Mouse (Mus musculus) liver, postnatal 0 days (tissue): ENCODE data around the gene Pecam1. TPM values are rescaled to one million over a fixed set of nuclear protein-coding genes. Genes with fewer than 3 reads are reported as not detected.
"Not testable (repeated sequence)": the region's sequence is repeated elsewhere in the genome, so short reads cannot be mapped to it uniquely, and the experiment has no call there.

Source experiments
- ATAC-seq: fragments of 200-750 bp; cut with Nextera tagmentation; 2 replicates; pipeline ENCODE4 v1.8.0; 2017; ENCODE audit warnings: mild to moderate bottlenecking, moderate library complexity
- DNase-seq: peaks from one replicate; pipeline ENCODE4 v3.0.0-alpha.2; 2016
- H3K27ac ChIP-seq: fragments of 300-500 bp; sonication (generic); 2 replicates; pipeline ENCODE4 v1.5.1; 2014; ENCODE audit warnings: antibody characterized with exemption, moderate library complexity, mild to moderate bottlenecking, low read depth
- H3K27me3 ChIP-seq: fragments of 300-500 bp; sonication (generic); 2 replicates; pipeline ENCODE4 v1.6.1; 2014; ENCODE audit warnings: low read length, control low read depth, mixed read lengths; ENCODE audit not compliant: insufficient read depth
- H3K36me3 ChIP-seq: fragments of 300-500 bp; sonication (generic); replicated peaks from 2 replicates; pipeline ENCODE4 v1.6.1; 2014; ENCODE audit warnings: mild to moderate bottlenecking, control low read depth, low read length, moderate library complexity, mixed read lengths; ENCODE audit not compliant: insufficient read depth
- H3K4me1 ChIP-seq: fragments of 300-500 bp; sonication (generic); 2 replicates; pipeline ENCODE4 v1.6.1; 2014; ENCODE audit warnings: antibody characterized with exemption, mild to moderate bottlenecking, control low read depth; ENCODE audit not compliant: insufficient read depth
- H3K4me2 ChIP-seq: fragments of 300-500 bp; sonication (generic); 2 replicates; pipeline ENCODE4 v1.6.1; 2014; ENCODE audit warnings: low read depth, mild to moderate bottlenecking, low read length, moderate library complexity, mixed read lengths
- H3K4me3 ChIP-seq: fragments of 300-500 bp; sonication (generic); 2 replicates; pipeline ENCODE4 v1.5.1; 2014; ENCODE audit warnings: low read depth, low read length
- H3K9ac ChIP-seq: fragments of 300-500 bp; sonication (generic); replicated peaks from 2 replicates; pipeline ENCODE4 v1.6.1; 2014; ENCODE audit warnings: mild to moderate bottlenecking, moderate library complexity
- H3K9me3 ChIP-seq: fragments of 300-500 bp; sonication (generic); 2 replicates; pipeline ENCODE4 v1.6.1; 2016; ENCODE audit warnings: mild to moderate bottlenecking, control low read depth, low read length, mixed read lengths
- CTCF ChIP-seq: sonication (generic); IDR thresholded peaks from 2 replicates; pipeline ENCODE4 v1.5.1; 2016; ENCODE audit warnings: antibody characterized with exemption, low read depth
- EP300 ChIP-seq: IDR thresholded peaks from 2 replicates; pipeline ENCODE4 v1.6.1; 2016; ENCODE audit warnings: antibody characterized with exemption, low read depth, mild to moderate bottlenecking
- WGBS: fragments of 180-500 bp; shearing (Covaris S2); extraction: QIAGEN DNeasy Blood & Tissue Kit; methylation state at CpG from one replicate; pipeline ENCODE4 v1.1.7; 2014; ENCODE audit not compliant: insufficient replicate concordance; 5-methylcytosine and 5-hydroxymethylcytosine counted together
- polyA plus RNA-seq: library from polyadenylated mRNA; unstranded; fragments of >200 nt; fragmentation: Nextera tagmentation; extraction: Ambion mirVana; gene quantifications from 2 replicates; pipeline ENCODE4 v1.2.1, GENCODE M21; 2015

Pecam1 gene
- polyA plus RNA-seq, 1 experiment from 2014 or later: 9.2 TPM

DNA sequence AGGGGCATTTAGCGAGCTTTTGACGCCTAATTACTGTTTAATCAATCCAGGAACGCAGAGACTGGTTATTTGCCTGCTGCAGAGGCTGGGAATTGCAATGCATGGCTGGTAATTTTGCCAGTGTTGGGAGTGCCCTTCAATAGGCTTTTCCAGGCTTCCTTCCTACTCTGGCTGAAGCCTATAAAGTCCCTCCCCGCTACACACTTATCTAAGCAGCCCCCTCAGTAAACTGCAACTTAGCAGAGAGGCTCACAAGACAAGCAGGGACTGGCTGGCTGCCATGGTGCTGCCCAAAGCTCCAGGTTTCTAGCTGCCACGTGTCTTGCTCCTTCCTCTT, 111.1 kb downstream of the Pecam1 start:
- 41% methylated on average over 5 of the region's 5 CpGs for WGBS

DNA sequence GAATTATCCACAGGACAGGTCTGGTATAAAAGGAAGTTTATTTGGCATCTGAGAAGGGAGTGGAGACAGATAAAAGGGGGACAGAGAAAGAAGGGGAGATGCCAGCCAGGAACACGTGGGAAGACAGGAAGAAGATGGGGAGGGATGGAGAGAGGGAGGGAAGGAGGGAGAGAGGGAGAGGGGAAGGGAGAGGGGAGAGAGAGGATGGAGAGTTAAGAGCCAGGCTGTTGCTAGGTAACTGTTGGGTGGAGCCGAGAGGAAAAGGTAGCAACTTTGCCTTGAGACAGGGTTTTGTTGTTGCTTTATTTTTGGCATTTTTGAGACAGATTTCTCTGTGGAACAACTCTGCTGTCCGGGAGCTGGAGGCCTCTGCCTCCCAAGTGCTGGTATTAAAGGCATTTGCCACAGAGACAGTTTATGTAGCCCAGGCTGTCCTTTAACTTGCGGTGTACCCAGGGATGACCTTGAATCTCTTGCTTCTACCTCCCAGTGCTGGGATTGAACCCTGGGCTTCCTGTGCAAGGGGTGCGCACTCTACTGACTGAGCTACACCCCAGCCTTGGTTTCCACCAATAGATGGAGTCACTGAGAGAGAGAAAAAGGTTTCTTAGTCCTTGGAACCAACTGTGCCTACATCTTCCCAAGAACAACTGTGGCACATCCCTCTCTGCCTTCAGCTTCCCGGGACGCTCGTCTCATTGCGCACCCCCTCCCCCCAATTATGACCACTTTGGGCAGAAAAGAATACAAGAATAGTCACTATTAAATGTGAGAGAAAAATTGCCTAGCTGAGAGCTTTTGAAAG, 111.7 kb downstream of the Pecam1 start:
- ATAC-seq (no peak), DNase-seq (no peak)
- no peak for TF ChIP-seq EP300
- no peaks in the 10 kb centered on the region for H3K9me3 ChIP-seq
- no peak overlapping the region for H3K4me2 ChIP-seq
- H3K4me3 ChIP-seq: no peak overlapping the region
- H3K9ac ChIP-seq: no peak overlapping the region
- 61% methylated on average over 9 of the region's 9 CpGs for WGBS
- H3K4me1 ChIP-seq: 0 out of 2 replicates have a peak, but pooled peaks cover 8% of the 10 kb centered on the region
- no peaks in the 10 kb centered on the region for H3K27me3 ChIP-seq
- H3K36me3 ChIP-seq: no peaks in the 10 kb centered on the region
- no peak overlapping the region for H3K27ac ChIP-seq

More for the DNA sequence above, 111.1 kb downstream of the Pecam1 start:
- no peaks in the 10 kb centered on the region for H3K36me3 ChIP-seq
- H3K9ac ChIP-seq: no peak overlapping the region
- H3K27me3 ChIP-seq: no peaks in the 10 kb centered on the region
- DNase-seq: no peak
- H3K9me3 ChIP-seq: no peaks in the 10 kb centered on the region
- TF ChIP-seq EP300 (no peak), CTCF (no peak)
- H3K4me3 ChIP-seq: no peak overlapping the region
- 0 out of 2 replicates have a peak, but pooled peaks cover 8% of the 10 kb centered on the region for H3K4me1 ChIP-seq
- H3K4me2 ChIP-seq: no peak overlapping the region
- no peak overlapping the region for H3K27ac ChIP-seq
- ATAC-seq: no peak

- ATAC-seq: no peak
- H3K36me3 ChIP-seq: no peaks in the 10 kb centered on the region
Measured at GRCm38 (mm10) chr11:106637754-106638153, 112.7 kb downstream of the Pecam1 start.

GRCm38 (mm10) chr11:106635946-106636345, 114.5 kb downstream of the Pecam1 start:
- ATAC-seq (no peak), DNase-seq (no peak)
- no peak overlapping the region for H3K4me3 ChIP-seq
- TF ChIP-seq CTCF (no peak), EP300 (no peak)
- H3K9me3 ChIP-seq: no peaks in the 10 kb centered on the region
- no peak overlapping the region for H3K9ac ChIP-seq
- H3K4me1 ChIP-seq: 0 out of 2 replicates have a peak, but pooled peaks cover 8% of the 10 kb centered on the region
- H3K27me3 ChIP-seq: no peaks in the 10 kb centered on the region
- no peaks in the 10 kb centered on the region for H3K36me3 ChIP-seq
- H3K4me2 ChIP-seq: no peak overlapping the region
- WGBS: 56% methylated on average over 2 of the region's 2 CpGs
- no peak overlapping the region for H3K27ac ChIP-seq

More at GRCm38 (mm10) chr11:106637754-106638153, 112.7 kb downstream of the Pecam1 start:
- no peak overlapping the region for H3K9ac ChIP-seq
- no peak overlapping the region for H3K27ac ChIP-seq
- TF ChIP-seq EP300: no peak
- TF ChIP-seq CTCF: no peak
- no peak overlapping the region for H3K4me2 ChIP-seq
- no peak overlapping the region for H3K4me3 ChIP-seq
- H3K27me3 ChIP-seq: no peaks in the 10 kb centered on the region
- no peaks in the 10 kb centered on the region for H3K9me3 ChIP-seq
- DNase-seq: no peak
- H3K4me1 ChIP-seq: 0 out of 2 replicates have a peak, but pooled peaks cover 8% of the 10 kb centered on the region
- WGBS: 45% methylated on average over 7 of the region's 7 CpGs

GRCm38 (mm10) chr11:106634175-106634574, 116.3 kb downstream of the Pecam1 start:
- not testable (repeated sequence) for H3K4me2 ChIP-seq, H3K9ac ChIP-seq, H3K27ac ChIP-seq, ATAC-seq, H3K4me3 ChIP-seq, H3K9me3 ChIP-seq, H3K4me1 ChIP-seq, H3K36me3 ChIP-seq, DNase-seq, H3K27me3 ChIP-seq
- 86% methylated on average over 3 of the region's 3 CpGs for WGBS

- Histone ChIP-seq H3K9ac (no peak overlapping the region), H3K27me3 (no peaks in the 10 kb centered on the region), H3K36me3 (no peaks in the 10 kb centered on the region), H3K4me1 (no peaks in the 10 kb centered on the region), H3K4me2 (no peak overlapping the region), H3K9me3 (no peaks in the 10 kb centered on the region), H3K4me3 (no peak overlapping the region), H3K27ac (no peak overlapping the region)
- 78% methylated on average over 2 of the region's 2 CpGs for WGBS
- DNase-seq: no peak
- TF ChIP-seq CTCF (no peak), EP300 (no peak)
- ATAC-seq: no peak
Measured at GRCm38 (mm10) chr11:106633456-106633855, 117.0 kb downstream of the Pecam1 start.
